Mouse (Mus musculus) bone marrow macrophage, adult 2 months (primary cell): ENCODE data around the gene Ptges3.
"Not testable (repeated sequence)": the region's sequence is repeated elsewhere in the genome, so short reads cannot be mapped to it uniquely, and the experiment has no call there.

Experiments used
- CTCF ChIP-seq: IDR thresholded peaks from 2 replicates; pipeline ENCODE4 v1.5.1; 2012; ENCODE audit warnings: low read depth, mild to moderate bottlenecking, low read length, moderate library complexity
- POLR2A ChIP-seq: IDR thresholded peaks from 2 replicates; pipeline ENCODE4 v1.6.1; 2012; ENCODE audit warnings: mild to moderate bottlenecking, low read depth, low read length, borderline replicate concordance

GRCm38 (mm10) chr10:128078269-128078668, 19.5 kb downstream of the Ptges3 start:
- not testable (repeated sequence) for TF ChIP-seq POLR2A, CTCF
